Mouse (Mus musculus): ENCODE results near the gene Bst1.

GRCm38 (mm10) chr5:43820785-43821184 lies 2.1 kb downstream of the Bst1 start:
- TF ChIP-seq CTCF (IDR thresholded peaks at IDR 0.05; ENCODE audit: low read depth) (no peak), EP300 (optimal IDR thresholded peaks at IDR 0.05) (no peak)

Measured in stomach, postnatal 0 days (tissue).